Mouse (Mus musculus) embryo, embryonic 11.5 days (tissue): ENCODE data around the gene Shisal1.

Experiments used
- DNase-seq: peaks from one replicate; pipeline ENCODE4 v3.0.0-alpha.2; 2012; ENCODE audit warnings: low read depth, low spot score

The Shisal1 gene

DNA sequence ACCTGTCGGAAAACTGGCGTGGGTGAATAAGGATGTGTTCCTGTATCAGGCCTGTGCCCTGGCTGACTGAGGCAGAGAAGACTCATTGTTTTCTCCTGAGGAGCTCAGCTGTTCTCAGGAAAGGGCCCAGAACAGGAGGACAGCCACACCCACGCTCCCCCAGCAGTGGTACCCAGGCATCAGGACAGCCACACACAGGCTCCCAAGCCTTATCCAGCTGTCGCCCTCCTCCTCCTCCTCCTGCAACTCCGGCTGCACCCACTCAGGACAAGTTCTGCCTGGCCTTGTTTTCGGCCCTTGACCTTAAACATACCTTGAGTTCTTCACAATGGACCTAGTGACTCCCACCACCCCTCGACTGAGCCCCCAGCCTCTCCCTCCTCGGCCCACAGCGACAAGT is 68.2 kb downstream of the Shisal1 start:
- DNase-seq = no peak

DNA sequence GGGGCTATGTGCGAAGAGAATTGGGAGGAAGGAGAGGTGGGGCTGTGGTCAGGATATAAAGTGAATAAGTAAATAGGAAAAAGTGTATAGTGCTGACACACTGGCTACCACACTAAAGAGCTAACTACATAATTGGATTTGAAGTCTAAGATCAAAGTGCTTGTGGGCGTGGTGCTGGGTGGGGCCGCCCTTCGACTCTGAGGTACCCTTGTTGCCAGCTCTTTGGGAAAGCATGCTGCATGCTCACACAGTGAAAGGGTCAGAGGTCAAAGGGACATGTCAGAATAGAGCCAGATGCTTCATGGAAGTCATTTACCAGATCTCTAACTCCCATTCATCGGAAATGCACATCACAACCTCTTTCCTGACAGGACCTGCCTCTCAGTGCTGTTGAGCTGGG is 74.1 kb downstream of the Shisal1 start:
- DNase-seq = no peak

DNA sequence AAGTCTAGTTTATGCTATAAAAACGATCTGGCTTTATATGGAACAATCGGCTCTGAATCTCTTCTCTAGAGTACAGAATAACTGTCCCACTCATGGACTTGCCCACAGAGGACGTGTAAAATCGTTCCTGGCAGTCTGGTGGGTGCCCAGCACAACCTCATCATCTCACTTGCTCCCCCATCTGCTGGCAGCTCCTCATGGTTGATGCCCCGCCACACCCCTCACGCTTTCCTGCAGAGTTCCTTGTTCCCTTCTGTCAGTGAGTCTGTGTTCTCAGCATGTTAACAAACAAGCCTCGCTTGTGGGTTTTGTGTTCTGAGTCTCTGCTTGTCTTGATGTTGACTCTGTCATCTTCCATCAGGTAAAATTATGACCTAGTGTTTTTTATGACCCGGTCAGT is 79.5 kb downstream of the Shisal1 start:
- no peak for DNase-seq

DNA sequence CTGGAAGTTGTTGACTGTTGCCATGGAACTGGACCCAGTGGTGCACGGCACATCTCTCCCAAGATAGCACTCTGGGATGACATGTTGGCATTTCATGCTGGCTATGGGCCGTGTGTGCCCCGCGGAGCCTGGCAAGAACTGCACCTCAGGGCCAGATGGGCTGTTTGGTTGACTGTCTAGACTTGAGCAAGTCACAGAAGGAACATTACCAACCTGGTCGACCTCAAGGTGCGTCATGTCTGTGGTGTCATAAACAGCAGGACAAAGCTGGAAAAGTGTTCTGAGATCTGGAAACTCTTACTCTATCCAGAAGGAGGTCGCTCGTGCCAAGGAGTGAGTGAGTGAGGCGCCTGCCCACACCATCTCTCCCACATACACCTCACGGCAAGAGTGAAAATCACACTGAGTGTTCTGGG is 80.3 kb downstream of the Shisal1 start:
- no peak for DNase-seq

DNA sequence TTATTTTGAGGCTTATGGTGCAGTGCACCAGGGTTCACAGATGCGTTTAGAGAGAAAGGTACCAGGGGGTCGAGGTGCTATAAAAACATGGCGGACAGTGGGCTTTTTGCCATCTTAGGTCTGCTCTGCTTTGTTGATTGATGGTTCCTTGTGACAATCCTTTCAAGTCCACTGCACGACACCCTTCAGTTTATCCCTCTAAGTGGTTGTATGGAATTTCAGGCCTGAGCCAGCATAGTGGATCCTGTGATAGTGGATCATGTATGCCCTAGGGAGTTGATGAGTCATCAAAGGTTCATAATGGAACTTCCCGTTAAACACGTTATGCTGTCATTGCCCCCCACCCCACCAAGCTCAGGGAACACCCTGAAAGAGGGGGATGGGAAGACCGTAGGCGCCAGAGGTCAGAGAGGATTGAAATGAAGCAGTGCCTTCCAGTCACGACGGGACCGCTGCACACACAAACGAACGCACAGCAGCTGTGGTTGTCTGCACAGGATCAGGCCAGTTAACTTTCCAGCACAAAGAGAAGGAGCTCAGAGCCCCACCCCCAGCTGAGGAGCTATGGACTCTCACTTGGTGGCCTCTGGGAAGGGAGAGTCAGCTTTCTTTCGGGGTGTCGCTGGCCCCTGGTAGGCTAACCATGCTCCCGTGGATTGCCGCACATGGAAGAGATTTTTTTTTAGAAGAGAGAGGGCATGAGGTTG is 81.1 kb downstream of the Shisal1 start:
- no peak for DNase-seq

DNA sequence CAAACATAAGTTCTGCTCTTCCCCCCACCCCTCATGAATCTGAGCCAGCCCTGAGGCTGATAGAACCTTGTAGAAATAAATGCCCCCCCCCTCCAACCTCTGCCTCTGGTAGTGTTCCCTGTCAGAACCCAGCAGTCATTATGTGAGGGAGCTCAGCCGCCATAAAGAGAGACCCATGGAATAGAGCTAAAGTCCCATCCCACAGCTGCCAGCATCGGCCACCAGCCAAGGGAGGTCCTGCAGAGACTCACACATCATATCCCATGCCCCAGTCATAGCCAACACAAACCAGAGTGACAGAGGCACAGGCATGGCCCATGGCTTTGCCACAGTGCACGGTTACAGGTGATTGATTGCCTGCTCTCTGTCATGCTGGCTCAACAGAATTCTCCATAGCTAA is 82.2 kb downstream of the Shisal1 start:
- DNase-seq = no peak

DNA sequence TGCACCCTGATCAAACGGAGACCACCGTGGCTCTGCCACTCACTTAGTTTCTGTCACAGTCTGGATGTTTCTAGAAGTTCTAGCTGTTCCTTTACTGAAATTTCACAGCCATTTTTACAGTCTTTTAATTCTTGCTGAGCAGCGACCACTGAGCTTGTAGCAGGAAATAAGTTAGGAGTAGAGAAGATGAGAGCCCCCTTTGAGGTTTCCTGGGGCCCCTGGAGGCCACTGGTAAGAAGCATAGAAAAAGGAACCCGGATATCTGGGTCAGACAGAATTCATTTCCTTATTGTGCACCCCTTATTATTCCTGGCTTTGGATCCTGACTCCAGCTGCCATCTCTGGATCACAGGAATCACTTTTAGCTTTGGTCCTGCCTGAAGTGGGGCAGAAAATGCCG is 91.8 kb downstream of the Shisal1 start:
- no peak for DNase-seq

DNA sequence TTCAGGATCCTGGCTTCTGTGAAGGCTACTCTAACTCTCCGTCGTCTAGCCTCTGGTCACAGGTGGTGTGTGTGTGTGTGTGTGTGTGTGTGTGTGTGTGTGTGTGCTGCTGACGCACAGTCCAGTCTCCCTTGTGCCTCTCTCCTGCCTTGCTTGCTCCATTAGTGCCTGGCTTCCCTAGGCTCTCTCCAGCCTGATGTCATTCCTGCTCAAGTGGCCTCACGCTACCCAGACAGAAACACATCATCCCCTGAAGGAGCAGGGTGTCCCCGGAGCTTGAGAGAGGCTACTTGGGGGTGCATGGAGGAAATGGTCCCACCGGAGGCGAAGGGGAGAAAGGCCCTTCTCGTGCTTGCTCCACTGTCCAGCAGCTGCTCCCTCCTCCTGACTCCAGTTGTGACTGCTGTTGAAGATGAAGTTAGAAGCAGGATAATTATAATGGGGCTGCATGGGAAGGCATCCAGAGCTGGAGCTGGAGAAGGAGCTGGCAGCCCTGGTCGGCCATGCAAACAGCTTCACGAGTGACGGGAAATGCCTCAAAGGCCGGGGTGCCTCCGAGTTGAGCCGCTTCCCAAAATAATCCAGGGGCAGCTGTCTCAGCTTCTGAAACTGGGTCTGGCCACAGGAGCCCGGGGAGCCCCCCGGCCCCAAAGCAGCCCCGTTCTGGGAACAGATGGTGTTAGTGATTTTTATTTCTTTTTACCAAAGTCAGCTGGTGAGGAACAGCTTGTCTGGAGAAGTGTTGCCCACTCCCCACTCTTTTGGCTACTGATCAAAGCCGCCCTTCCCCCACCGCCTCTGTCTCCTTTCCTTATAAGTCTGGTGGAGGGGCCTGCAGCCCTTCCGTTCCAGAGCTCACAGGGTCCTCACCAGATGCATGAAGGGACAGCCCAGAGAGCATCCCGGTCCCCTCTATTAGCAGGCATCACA is 94.7 kb downstream of the Shisal1 start:
- no peak for DNase-seq

DNA sequence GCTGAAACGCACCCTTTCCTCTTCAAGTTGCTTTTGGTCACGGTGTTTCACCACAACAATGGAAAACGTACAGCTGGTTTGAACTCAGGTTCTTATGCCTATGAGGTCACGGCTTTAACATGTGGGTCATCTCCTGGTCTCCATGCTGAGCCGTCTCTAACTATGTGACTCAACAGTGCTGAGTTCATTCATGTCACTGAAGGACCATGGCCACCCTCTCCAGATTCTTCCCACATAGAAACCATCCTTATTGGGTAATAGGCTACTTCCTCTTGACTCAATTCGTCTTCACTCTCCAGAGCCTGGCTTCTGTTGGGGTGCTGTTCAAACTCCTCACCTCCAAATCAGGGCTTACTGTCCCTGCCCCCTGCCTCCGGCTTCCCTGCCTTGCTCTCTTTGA is 95.6 kb downstream of the Shisal1 start:
- no peak for DNase-seq

DNA sequence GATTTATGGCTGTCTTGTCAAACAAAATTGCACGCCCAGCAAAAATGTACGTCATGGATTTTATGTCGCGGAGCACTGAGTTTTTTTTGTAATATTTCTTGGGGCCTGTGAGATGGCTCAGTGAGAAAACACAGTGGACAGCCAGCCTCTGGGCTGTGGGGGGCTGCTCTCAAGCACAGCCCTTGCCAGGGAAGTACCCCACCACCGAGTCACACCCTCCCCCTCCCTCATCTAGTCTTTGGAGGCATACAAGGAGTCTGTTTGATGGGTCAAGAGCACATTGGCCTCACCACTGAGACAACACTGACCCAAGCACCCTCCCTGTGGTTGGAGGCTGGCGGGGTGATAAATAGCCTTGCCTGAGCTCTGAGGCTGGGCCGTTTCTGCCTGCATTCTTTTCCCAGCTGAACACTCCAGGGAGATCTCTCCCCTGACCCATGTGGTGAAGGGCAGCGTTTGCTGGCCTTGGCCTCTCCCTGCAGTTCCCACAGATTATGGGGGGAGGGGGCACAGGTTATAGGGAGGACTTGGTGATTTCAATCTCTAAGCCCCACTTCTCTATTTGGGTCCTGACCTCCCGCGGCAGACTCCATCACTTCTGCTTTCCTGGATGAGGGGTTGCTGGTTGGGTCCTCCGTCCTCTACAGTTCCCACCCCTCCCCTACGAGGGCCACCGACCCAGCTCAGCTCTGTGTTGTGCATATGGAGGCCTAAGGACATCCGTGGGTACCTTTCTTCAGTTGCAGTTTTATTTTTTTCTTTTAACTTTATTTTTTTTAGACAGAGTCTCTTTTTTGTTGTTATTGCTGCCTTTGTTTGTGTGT is 96.8 kb downstream of the Shisal1 start:
- DNase-seq = no peak

DNA sequence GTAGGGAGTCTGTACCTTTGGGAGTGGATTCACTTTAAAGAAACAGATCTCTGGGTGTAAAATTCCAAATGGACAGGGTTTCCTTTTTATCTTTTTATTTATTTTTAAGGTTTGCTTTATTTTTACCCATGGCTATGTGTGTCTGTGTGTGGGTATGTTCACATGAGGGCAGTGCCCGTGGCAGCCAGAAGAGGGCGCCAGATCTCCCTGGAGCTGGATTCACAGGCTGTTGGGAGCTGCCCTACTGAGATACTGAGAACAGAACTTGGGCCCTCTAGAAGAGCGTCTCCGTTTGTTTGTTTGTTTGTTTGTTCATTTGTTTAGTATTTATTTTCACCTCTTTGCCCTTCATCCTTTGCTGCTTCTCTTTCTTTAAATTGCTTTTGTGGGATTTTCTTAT is 98.1 kb downstream of the Shisal1 start:
- DNase-seq = no peak

DNA sequence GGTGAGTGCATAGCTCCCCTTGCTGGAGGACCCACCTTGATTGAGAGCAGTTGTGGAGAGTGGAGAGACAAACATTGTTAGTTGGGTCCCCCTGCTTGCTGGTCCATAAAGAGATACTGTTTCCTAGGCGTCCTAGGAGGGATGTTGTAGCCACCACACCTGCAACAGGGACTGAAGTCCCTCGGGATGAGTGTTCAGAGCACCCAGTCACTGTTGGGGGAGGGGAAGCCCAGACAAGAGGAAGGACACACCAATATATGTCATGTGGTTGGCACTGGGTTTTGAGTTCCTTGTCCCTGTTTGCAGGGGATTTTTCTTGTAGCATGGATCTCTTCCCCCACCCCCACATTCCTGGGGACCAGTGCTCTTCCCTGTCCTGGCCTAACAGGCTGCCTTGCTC is 106.0 kb downstream of the Shisal1 start:
- no peak for DNase-seq

DNA sequence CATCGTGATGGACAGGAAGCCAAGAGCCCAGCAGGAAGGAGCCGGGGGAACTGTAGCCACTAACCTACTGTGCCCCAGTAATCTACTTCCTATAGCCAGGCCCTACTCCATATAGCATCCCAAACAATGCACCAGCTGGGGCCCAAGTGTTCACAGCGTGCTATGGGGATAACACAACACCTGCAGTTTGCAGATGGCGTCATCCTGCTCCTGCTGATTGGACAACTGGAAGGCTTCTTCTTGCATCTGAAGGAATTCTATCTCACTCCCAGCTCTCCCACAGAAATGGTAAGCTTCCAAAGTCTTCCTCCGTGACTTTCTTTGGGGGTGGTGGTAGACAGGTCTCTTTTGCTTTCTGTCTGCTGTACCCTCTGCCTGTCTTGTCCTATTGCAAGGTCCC is 109.3 kb downstream of the Shisal1 start:
- DNase-seq = no peak

DNA sequence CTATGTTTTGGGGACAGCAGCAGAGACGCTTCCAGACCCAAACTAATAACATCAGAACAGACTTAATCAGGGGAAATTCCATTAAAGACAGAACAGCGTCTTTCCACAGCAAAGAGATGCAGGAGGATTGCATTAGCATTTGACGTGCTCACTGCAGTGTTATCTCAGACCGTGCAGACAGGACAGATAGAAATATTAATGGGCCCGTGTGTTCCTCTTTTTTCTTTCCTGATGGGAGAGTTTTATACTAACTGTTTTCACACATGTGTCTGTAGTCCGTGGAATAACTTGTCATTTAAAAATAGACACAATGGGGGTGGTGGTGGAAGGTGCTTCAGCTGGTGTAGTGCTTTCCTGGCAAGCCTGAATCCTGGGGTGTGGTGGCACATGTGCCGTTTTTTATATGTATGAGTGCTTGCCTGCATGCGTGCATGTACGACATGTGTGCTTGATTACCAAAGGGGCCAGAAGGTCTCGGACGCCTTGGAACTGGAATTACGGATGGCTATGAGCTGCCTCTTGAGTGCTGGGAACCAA is 110.5 kb downstream of the Shisal1 start:
- no peak for DNase-seq

DNA sequence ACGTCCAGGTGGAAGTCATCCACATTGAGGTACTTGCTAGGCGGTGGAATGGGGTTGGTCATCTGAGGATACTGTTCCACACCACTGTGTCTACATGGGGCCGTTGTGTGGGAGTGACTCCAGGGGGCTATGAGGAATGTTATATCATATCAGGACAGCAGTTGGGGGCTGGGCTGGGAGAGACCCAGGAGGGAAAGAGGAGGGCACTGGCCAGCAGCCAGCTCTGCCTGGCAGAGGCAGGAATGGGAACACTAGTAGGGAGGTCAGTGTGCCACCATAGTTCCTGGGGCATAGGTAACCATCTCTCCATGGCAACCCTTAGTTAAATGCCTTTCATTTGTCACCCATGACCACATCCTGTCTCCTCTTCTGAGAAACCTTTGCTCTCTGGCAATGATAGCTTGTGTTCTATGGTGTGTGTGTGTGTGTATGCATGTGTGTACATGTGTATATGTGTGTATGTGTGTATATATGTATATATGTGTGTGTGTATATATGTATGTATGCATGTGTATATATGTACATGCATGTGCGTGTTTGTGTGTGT is 115.8 kb downstream of the Shisal1 start:
- DNase-seq = no peak

DNA sequence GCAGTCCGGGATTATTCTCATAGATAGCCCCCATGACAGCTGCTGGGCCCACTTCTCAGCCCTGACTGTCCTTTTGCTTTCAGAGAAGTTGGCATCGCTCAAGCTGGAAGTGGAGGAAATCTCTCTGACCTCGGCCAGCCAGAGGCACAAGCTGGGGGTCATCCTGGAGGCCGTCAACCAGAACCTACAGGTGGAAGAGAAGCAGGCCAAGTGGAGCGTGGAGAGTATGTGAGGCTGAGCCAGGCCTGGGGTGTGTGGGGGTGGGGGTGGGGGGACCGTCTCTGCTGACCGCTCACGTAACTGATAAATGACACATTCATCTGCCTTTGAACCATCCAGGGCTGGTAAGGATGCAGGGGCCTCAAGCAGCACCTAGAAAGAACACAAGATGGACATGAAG is 117.0 kb downstream of the Shisal1 start:
- DNase-seq = no peak
